Mouse (Mus musculus) hindbrain, embryonic 13.5 days (tissue): Measurements from ENCODE around the gene Btbd7. TPM values are rescaled to one million over a fixed set of nuclear protein-coding genes. Genes with fewer than 3 reads are reported as not detected.

Experiments used
- ATAC-seq: fragments of 200-750 bp; cut with Nextera tagmentation; 2 replicates; pipeline ENCODE4 v1.8.0; 2017; ENCODE audit warnings: moderate TSS enrichment; ENCODE audit not compliant: low FRiP score
- H3K27ac ChIP-seq: fragments of 300-500 bp; sonication (generic); 2 replicates; pipeline ENCODE4 v1.5.1; 2015; ENCODE audit warnings: inconsistent platforms, mild to moderate bottlenecking, moderate library complexity
- H3K27me3 ChIP-seq: fragments of 300-500 bp; sonication (generic); 2 replicates; pipeline ENCODE4 v1.6.1; 2015; ENCODE audit warnings: mild to moderate bottlenecking, inconsistent platforms
- H3K36me3 ChIP-seq: fragments of 300-500 bp; sonication (generic); 2 replicates; pipeline ENCODE4 v1.6.1; 2015; ENCODE audit warnings: mild to moderate bottlenecking, inconsistent platforms
- H3K4me1 ChIP-seq: fragments of 300-500 bp; sonication (generic); replicated peaks from 2 replicates; pipeline ENCODE4 v1.6.1; 2015; ENCODE audit warnings: inconsistent platforms
- H3K4me2 ChIP-seq: fragments of 300-500 bp; sonication (generic); 2 replicates; pipeline ENCODE4 v1.6.1; 2015; ENCODE audit warnings: inconsistent platforms, mild to moderate bottlenecking, moderate library complexity
- H3K4me3 ChIP-seq: fragments of 300-500 bp; sonication (generic); 2 replicates; pipeline ENCODE4 v1.5.1; 2015; ENCODE audit warnings: mild to moderate bottlenecking, inconsistent platforms
- H3K9ac ChIP-seq: fragments of 300-500 bp; sonication (generic); 2 replicates; pipeline ENCODE4 v1.6.1; 2015; ENCODE audit warnings: mild to moderate bottlenecking, inconsistent platforms
- H3K9me3 ChIP-seq: fragments of 300-500 bp; sonication (generic); 2 replicates; pipeline ENCODE4 v1.6.1; 2016; ENCODE audit warnings: inconsistent platforms
- WGBS: fragments of 180-500 bp; shearing (Covaris S2); methylation state at CpG from one replicate; pipeline ENCODE4 v1.1.7; 2015; 5-methylcytosine and 5-hydroxymethylcytosine counted together
- polyA plus RNA-seq: library from polyadenylated mRNA; unstranded; fragments of >200 nt; fragmentation: Nextera tagmentation; extraction: Ambion mirVana; gene quantifications from 2 replicates; pipeline ENCODE4 v1.2.1, GENCODE M21; 2015

The Btbd7 gene
- polyA plus RNA-seq, 1 experiment from 2014 or later: 17.0 TPM

GRCm38 (mm10) chr12:102776035-102776434 is 102.2 kb downstream of the Btbd7 start:
- ATAC-seq: no peak
- Histone ChIP-seq H3K4me3 (no peak overlapping the region), H3K4me2 (no peak overlapping the region), H3K4me1 (no peaks in the 10 kb centered on the region), H3K9me3 (no peaks in the 10 kb centered on the region), H3K27me3 (no peaks in the 10 kb centered on the region), H3K36me3 (peaks cover 66% of the 10 kb centered on the region), H3K27ac (no peak overlapping the region), H3K9ac (no peak overlapping the region)
- WGBS: 93% methylated on average over 14 of the region's 14 CpGs

GRCm38 (mm10) chr12:102772676-102773075 is 105.6 kb downstream of the Btbd7 start:
- 92% methylated on average over 5 of the region's 5 CpGs for WGBS
- Histone ChIP-seq H3K4me1 (no peaks in the 10 kb centered on the region), H3K36me3 (peaks cover 89% of the 10 kb centered on the region), H3K27ac (no peak overlapping the region), H3K9me3 (no peaks in the 10 kb centered on the region), H3K4me3 (no peak overlapping the region), H3K4me2 (no peak overlapping the region), H3K27me3 (no peaks in the 10 kb centered on the region), H3K9ac (no peak overlapping the region)
- ATAC-seq: no peak

- no peaks in the 10 kb centered on the region for H3K4me1 ChIP-seq
- WGBS: 95% methylated on average over 8 of the region's 8 CpGs
- no peak overlapping the region for H3K4me3 ChIP-seq
- no peak overlapping the region for H3K9ac ChIP-seq
- H3K36me3 ChIP-seq: peaks cover 91% of the 10 kb centered on the region
- H3K4me2 ChIP-seq: no peak overlapping the region
- no peaks in the 10 kb centered on the region for H3K27me3 ChIP-seq
- no peak overlapping the region for H3K27ac ChIP-seq
- H3K9me3 ChIP-seq: no peaks in the 10 kb centered on the region
- ATAC-seq: no peak
Observed at GRCm38 (mm10) chr12:102771601-102772000, 106.7 kb downstream of the Btbd7 start.

GRCm38 (mm10) chr12:102769000-102769399 is 109.3 kb downstream of the Btbd7 start:
- Histone ChIP-seq H3K4me1 (no peaks in the 10 kb centered on the region), H3K9me3 (no peaks in the 10 kb centered on the region), H3K27me3 (no peaks in the 10 kb centered on the region), H3K4me2 (no peak overlapping the region), H3K4me3 (no peak overlapping the region), H3K36me3 (peaks cover 88% of the 10 kb centered on the region), H3K27ac (no peak overlapping the region), H3K9ac (no peak overlapping the region)
- WGBS: 95% methylated on average over 4 of the region's 4 CpGs
- no peak for ATAC-seq

GRCm38 (mm10) chr12:102763696-102764095 is 114.6 kb downstream of the Btbd7 start:
- Histone ChIP-seq H3K9me3 (no peaks in the 10 kb centered on the region), H3K4me1 (peaks cover 15% of the 10 kb centered on the region), H3K27me3 (no peaks in the 10 kb centered on the region), H3K4me2 (no peak overlapping the region), H3K27ac (no peak overlapping the region), H3K9ac (no peak overlapping the region), H3K36me3 (peaks cover 51% of the 10 kb centered on the region), H3K4me3 (no peak overlapping the region)
- no peak for ATAC-seq

- Histone ChIP-seq H3K4me1 (peaks cover 20% of the 10 kb centered on the region), H3K9ac (no peak overlapping the region), H3K27ac (no peak overlapping the region), H3K4me3 (no peak overlapping the region), H3K4me2 (no peak overlapping the region), H3K9me3 (no peaks in the 10 kb centered on the region), H3K36me3 (peaks cover 32% of the 10 kb centered on the region), H3K27me3 (no peaks in the 10 kb centered on the region)
- ATAC-seq: no peak
- WGBS: 92% methylated on average over 3 of the region's 3 CpGs
Observed at GRCm38 (mm10) chr12:102761668-102762067, 116.6 kb downstream of the Btbd7 start.

GRCm38 (mm10) chr12:102758936-102759335 is 119.3 kb downstream of the Btbd7 start:
- H3K36me3 ChIP-seq: peaks cover 12% of the 10 kb centered on the region
- under 1% methylated on average over 5 of the region's 5 CpGs for WGBS
- no peak for ATAC-seq
- no peaks in the 10 kb centered on the region for H3K9me3 ChIP-seq
- peak overlapping the region; percentile 95 for H3K4me2 ChIP-seq
- H3K4me1 ChIP-seq: peaks cover 37% of the 10 kb centered on the region
- peak overlapping the region; percentile 87 for H3K4me3 ChIP-seq
- H3K27me3 ChIP-seq: no peaks in the 10 kb centered on the region
- H3K27ac ChIP-seq: peak overlapping the region; percentile 89; the same call in 1 of the 2 replicates
- peak overlapping the region; percentile 87 for H3K9ac ChIP-seq

- peak within 1 kb of the TSS; percentile 87 for H3K9ac ChIP-seq
- H3K36me3 ChIP-seq: peaks cover 8% of the 10 kb centered on the region; the same call in 1 of the 2 replicates
- under 1% methylated on average over 10 of the region's 10 CpGs for WGBS
- no peaks in the 10 kb centered on the region for H3K9me3 ChIP-seq
- H3K27me3 ChIP-seq: no peaks in the 10 kb centered on the region
- peaks cover 37% of the 10 kb centered on the region for H3K4me1 ChIP-seq
- peak within 1 kb of the TSS; percentile 87 for H3K4me3 ChIP-seq
- peak within 1 kb of the TSS; percentile 93 for H3K27ac ChIP-seq
- ATAC-seq: peak; percentile 4; the same call in 1 of the 2 replicates
- H3K4me2 ChIP-seq: peak within 1 kb of the TSS; percentile 95
Observed at GRCm38 (mm10) chr12:102758403-102758756, 119.9 kb downstream of the Btbd7 start, which contains the start of gene Gm20604. TSS of gene Gm20604 (minus strand) at chr12:102758672.

- Histone ChIP-seq H3K4me1 (peaks cover 37% of the 10 kb centered on the region), H3K36me3 (peaks cover 7% of the 10 kb centered on the region; the same call in 1 of the 2 replicates), H3K27ac (peak within 1 kb of the TSS; percentile 93), H3K4me3 (peak within 1 kb of the TSS; percentile 87), H3K4me2 (peak within 1 kb of the TSS; percentile 95), H3K9ac (peak within 1 kb of the TSS; percentile 87), H3K27me3 (no peaks in the 10 kb centered on the region), H3K9me3 (no peaks in the 10 kb centered on the region)
- peak; percentile 98 for ATAC-seq
- under 1% methylated on average over 70 of the region's 73 CpGs for WGBS
Observed at GRCm38 (mm10) chr12:102757689-102758402, 120.4 kb downstream of the Btbd7 start, which contains the start of the genes Gm28051, Gon7 and Ubr7. TSS of gene Gm28051 (minus strand) at chr12:102757765. TSS of gene Gon7 (minus strand) at chr12:102757803. TSS of gene Ubr7 (plus strand) at chr12:102757967.

GRCm38 (mm10) chr12:102757055-102757688 is 121.1 kb downstream of the Btbd7 start:
- peaks cover 37% of the 10 kb centered on the region for H3K4me1 ChIP-seq
- H3K27ac ChIP-seq: peak overlapping the region; percentile 93
- H3K9me3 ChIP-seq: no peaks in the 10 kb centered on the region
- ATAC-seq: peak; percentile 85
- peak overlapping the region; percentile 87 for H3K4me3 ChIP-seq
- peak overlapping the region; percentile 64 for H3K4me2 ChIP-seq
- peak overlapping the region; percentile 82 for H3K9ac ChIP-seq
- H3K27me3 ChIP-seq: no peaks in the 10 kb centered on the region
- WGBS: 2% methylated on average over 45 of the region's 46 CpGs
- peaks cover under 1% of the 10 kb centered on the region; the same call in 1 of the 2 replicates for H3K36me3 ChIP-seq

- H3K36me3 ChIP-seq: no peaks in the 10 kb centered on the region
- WGBS: 88% methylated on average over 7 of the region's 7 CpGs
- H3K4me3 ChIP-seq: peak overlapping the region; percentile 87
- H3K9ac ChIP-seq: peak overlapping the region; percentile 82; the same call in 1 of the 2 replicates
- H3K4me2 ChIP-seq: peak overlapping the region; percentile 64
- H3K27me3 ChIP-seq: no peaks in the 10 kb centered on the region
- no peak overlapping the region for H3K27ac ChIP-seq
- peaks cover 37% of the 10 kb centered on the region for H3K4me1 ChIP-seq
- ATAC-seq: no peak
- no peaks in the 10 kb centered on the region for H3K9me3 ChIP-seq
Observed at GRCm38 (mm10) chr12:102756304-102756703, 122.0 kb downstream of the Btbd7 start.

GRCm38 (mm10) chr12:102748256-102748655 is 130.0 kb downstream of the Btbd7 start:
- Histone ChIP-seq H3K4me2 (no peak overlapping the region), H3K36me3 (peaks cover 14% of the 10 kb centered on the region), H3K27me3 (no peaks in the 10 kb centered on the region), H3K9ac (no peak overlapping the region), H3K4me1 (peaks cover 11% of the 10 kb centered on the region), H3K27ac (no peak overlapping the region), H3K4me3 (no peak overlapping the region), H3K9me3 (no peaks in the 10 kb centered on the region)
- ATAC-seq: no peak
- 89% methylated on average over 3 of the region's 3 CpGs for WGBS
